ENCODE assay signal across 9 mouse cellular contexts in the genomic region with DNA sequence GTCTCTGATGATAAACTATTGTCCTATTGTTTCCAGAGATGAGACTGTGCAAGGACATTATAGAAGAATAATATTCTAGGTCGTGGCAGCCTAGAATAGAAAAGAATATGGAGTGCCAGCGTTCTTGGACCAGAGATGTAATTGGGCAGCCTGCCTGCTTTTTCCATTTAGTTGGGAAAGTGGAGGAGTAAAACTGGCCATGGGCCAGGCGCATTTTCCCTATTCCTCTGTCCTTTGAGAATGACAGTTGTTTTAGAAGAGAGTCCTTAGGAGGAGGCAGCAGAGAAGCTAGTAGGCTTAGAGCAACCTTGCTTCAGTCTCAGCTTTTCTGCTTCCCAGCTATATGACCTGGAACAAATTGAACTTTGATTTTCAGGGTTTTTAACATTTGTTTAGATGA. TPM values are rescaled to one million over a fixed set of nuclear protein-coding genes. Genes with fewer than 3 reads are reported as not detected.
DNase-seq lines count a peak whose midpoint lies in the region; ATAC-seq and TF ChIP-seq lines count a peak whose summit lies in the region.
"Had no signal": no experiment of that assay in that cellular context is flagged by ENCODE, and none has a peak within 500 bp of the region (broad histone marks: within the 10 kb centered on the region; RNA-seq: fewer than 3 reads in every experiment).

No protein-coding gene starts in this region.

- H3K9ac ChIP-seq in hindbrain, embryonic 14.5 days, result no peak overlapping the region
- H3K9ac ChIP-seq in hindbrain, postnatal 0 days (replicated peaks; ENCODE audit: low read length), result no peak overlapping the region

- H3K4me1 ChIP-seq in hindbrain, embryonic 14.5 days (replicated peaks; ENCODE audit: control insufficient read depth, insufficient read depth, low read length), result peaks cover 11% of the 10 kb centered on the region
- peaks cover 24% of the 10 kb centered on the region for H3K4me1 ChIP-seq in hindbrain, embryonic 10.5 days (replicated peaks)
- no peaks in the 10 kb centered on the region; the same call in none of the 2 replicates for H3K4me1 ChIP-seq in hindbrain, postnatal 0 days (ENCODE audit: insufficient read depth, low read length)

- no peak overlapping the region for H3K4me2 ChIP-seq in hindbrain, embryonic 14.5 days (replicated peaks)
- no peak overlapping the region for H3K4me2 ChIP-seq in hindbrain, postnatal 0 days (ENCODE audit: low read depth, low read length)

- no peaks in the 10 kb centered on the region for H3K36me3 ChIP-seq in hindbrain, embryonic 14.5 days (replicated peaks; ENCODE audit: control insufficient read depth, insufficient read depth)
- no peaks in the 10 kb centered on the region for H3K36me3 ChIP-seq in hindbrain, embryonic 10.5 days
- no peaks in the 10 kb centered on the region for H3K36me3 ChIP-seq in hindbrain, postnatal 0 days (ENCODE audit: insufficient read depth, low read length)

- intact Hi-C loops in left cerebral cortex, postnatal 4 days (cut with DNase I), result no loop called here

- H3K4me3 ChIP-seq in hindbrain, embryonic 14.5 days (replicated peaks; ENCODE audit: low read length), result no peak overlapping the region
- no peak overlapping the region for H3K4me3 ChIP-seq in hindbrain, embryonic 10.5 days
- H3K4me3 ChIP-seq in hindbrain, postnatal 0 days (ENCODE audit: low read length), result no peak overlapping the region

- no peaks in the 10 kb centered on the region for H3K27me3 ChIP-seq in hindbrain, embryonic 14.5 days (ENCODE audit: control insufficient read depth, insufficient read depth, low read length)
- H3K27me3 ChIP-seq in hindbrain, embryonic 10.5 days (ENCODE audit: insufficient read depth, poor library complexity, severe bottlenecking), result no peaks in the 10 kb centered on the region
- no peaks in the 10 kb centered on the region for H3K27me3 ChIP-seq in hindbrain, postnatal 0 days (ENCODE audit: insufficient read depth, low read length)

- H3K27ac ChIP-seq in hindbrain, embryonic 14.5 days, result no peak overlapping the region
- no peak overlapping the region for H3K27ac ChIP-seq in hindbrain, embryonic 10.5 days
- H3K27ac ChIP-seq in hindbrain, postnatal 0 days, result 0 out of 2 replicates have a peak overlapping the region, but pooled peaks have one; percentile 37
- H3K27ac ChIP-seq: macrophage had no signal

- 46% methylated on average over 3 of the region's 3 CpGs for WGBS in hindbrain, embryonic 14.5 days
- WGBS in hindbrain, embryonic 10.5 days, result 77% methylated on average over 3 of the region's 3 CpGs
- WGBS in hindbrain, postnatal 0 days, result 28% methylated on average over 3 of the region's 3 CpGs

- no peak for ATAC-seq in hindbrain, embryonic 14.5 days (ENCODE audit: low FRiP score)
- no peak for ATAC-seq in hindbrain, postnatal 0 days
- ATAC-seq in granulocyte monocyte progenitor cell, adult 5-6 weeks (replicated peaks; ENCODE audit: poor library complexity, severe bottlenecking), result no peak

- no peaks in the 10 kb centered on the region for H3K9me3 ChIP-seq in hindbrain, embryonic 14.5 days (ENCODE audit: control insufficient read depth, low read length)
- H3K9me3 ChIP-seq in hindbrain, embryonic 10.5 days, result no peaks in the 10 kb centered on the region
- H3K9me3 ChIP-seq in hindbrain, postnatal 0 days (ENCODE audit: low read length), result no peaks in the 10 kb centered on the region

- no peak for TF ChIP-seq CTCF in hindbrain, postnatal 0 days (IDR thresholded peaks at IDR 0.05; ENCODE audit: low read depth)

- peak; percentile 40 for DNase-seq in hindbrain, embryonic 14.5 days (ENCODE audit: low spot score)
- DNase-seq in hindbrain, embryonic 10.5 days (ENCODE audit: low spot score), result no peak
- peak; percentile 68 for DNase-seq in adipocyte (ENCODE audit: low spot score)
- peak; percentile 84 to 91 for DNase-seq in cerebellum, postnatal 10 days
- DNase-seq in hindbrain, postnatal 0 days (ENCODE audit: low spot score), result peak; percentile 61
- peak; percentile 79 for DNase-seq in left cerebral cortex, postnatal 4 days
- no peak for DNase-seq in thymus, adult 18-20 months

RNA-seq across cellular contexts. Expression of a gene that starts 13.6 kb away (rescaled TPM):
- polyA plus RNA-seq in hindbrain, embryonic 14.5 days (2014; fragmentation: Nextera tagmentation; extraction: Ambion mirVana), result 12.5 and 14.8 TPM in 2 replicates
- polyA plus RNA-seq in hindbrain, embryonic 10.5 days (2016; fragmentation: Nextera tagmentation; extraction: Ambion mirVana), result 15.6 and 15.9 TPM in 2 replicates
- total RNA-seq in hindbrain, postnatal 0 days (2014; rRNA removed), result 21.3 and 26.3 TPM in 2 replicates
- 9.2 and 9.9 TPM in 2 replicates for polyA plus RNA-seq in hindbrain, postnatal 0 days (2015; fragmentation: Nextera tagmentation; extraction: Ambion mirVana)
- total RNA-seq in left cerebral cortex, postnatal 4 days (2021), result 10 to 100 TPM; 19.6 to 21.4 TPM
- 21.7 and 22.0 TPM in 2 replicates for total RNA-seq in granulocyte monocyte progenitor cell, adult 5-6 weeks (2014; fragmentation: Nextera tagmentation)
- 14.0 and 16.4 TPM in 2 replicates for total RNA-seq in granulocyte monocyte progenitor cell, adult 5-6 weeks (2017)

RNA-seq across cellular contexts. Expression of a gene that starts 43.4 kb away (rescaled TPM):
- polyA plus RNA-seq in hindbrain, embryonic 14.5 days (2014; fragmentation: Nextera tagmentation; extraction: Ambion mirVana), result 4.6 and 5.2 TPM in 2 replicates
- polyA plus RNA-seq in hindbrain, embryonic 10.5 days (2016; fragmentation: Nextera tagmentation; extraction: Ambion mirVana), result 1.5 and 2.4 TPM in 2 replicates
- 18.6 and 23.7 TPM in 2 replicates for total RNA-seq in hindbrain, postnatal 0 days (2014; rRNA removed)
- polyA plus RNA-seq in hindbrain, postnatal 0 days (2015; fragmentation: Nextera tagmentation; extraction: Ambion mirVana), result 1.8 and 2.0 TPM in 2 replicates
- total RNA-seq in left cerebral cortex, postnatal 4 days (2021), result 10 to 100 TPM; 17.1 to 19.5 TPM
- total RNA-seq in granulocyte monocyte progenitor cell, adult 5-6 weeks (2014; fragmentation: Nextera tagmentation), result 0.56 TPM in 1 of 2 replicates, not detected in the other
- not detected in 2 replicates for total RNA-seq in granulocyte monocyte progenitor cell, adult 5-6 weeks (2017)
- polyA plus RNA-seq: macrophage had no signal

Comparison
In these comparisons a context has a peak if more than half of its experiments do, and no peak if none do; other contexts are left out.
1. DNase-seq: peak in hindbrain, embryonic 14.5 days (single experiment), adipocyte (single experiment), cerebellum, postnatal 10 days (2 of 2), hindbrain, postnatal 0 days (single experiment) and left cerebral cortex, postnatal 4 days (single experiment); none in hindbrain, embryonic 10.5 days (single experiment) and thymus, adult 18-20 months (0 of 2).
2. RNA of a gene that starts 43.4 kb away (total RNA-seq): 17.1 to 19.5 TPM in left cerebral cortex, postnatal 4 days and 18.6 to 23.7 TPM in hindbrain, postnatal 0 days; 0.56 TPM in granulocyte monocyte progenitor cell, adult 5-6 weeks; every median in the first group is over 10 times any median in the second.